Mouse (Mus musculus) v-Abl transformed pro-B cells (cell line): ENCODE data around the gene Tldc1.

Experiments used
- in situ Hi-C, 2 experiments: fragments of 400-800 bp; cut with MboI; formaldehyde crosslinking; loops; one replicate each; pipeline ENCODE4 v1.15.1; 2025; ENCODE audit not compliant: unreplicated experiment in 2 of 2

Tldc1 gene

GRCm38 (mm10) chr8:119778263-119778662, at the start of gene Tldc1:
Gene Tldc1 (minus strand): TSS chr8:119778416.
- in situ Hi-C loops = loop anchor here (5.0 to 10.0 kb wide), 3 partner anchors 81 to 287 kb away; no protein-coding TSS in a partner anchor

- in situ Hi-C loops = no loop called here
Observed at GRCm38 (mm10) chr8:119827721-119828153, 49.5 kb upstream of the Tldc1 start.

GRCm38 (mm10) chr8:119826982-119827381, 48.8 kb upstream of the Tldc1 start:
- in situ Hi-C loops = no loop called here

- in situ Hi-C loops = no loop called here
Observed at GRCm38 (mm10) chr8:119825950-119826730, 47.9 kb upstream of the Tldc1 start.

- in situ Hi-C loops = no loop called here
Observed at GRCm38 (mm10) chr8:119824809-119825273, 46.6 kb upstream of the Tldc1 start.

- in situ Hi-C loops = no loop called here
Observed at GRCm38 (mm10) chr8:119824100-119824499, 45.9 kb upstream of the Tldc1 start.

GRCm38 (mm10) chr8:119823278-119823677, 45.1 kb upstream of the Tldc1 start:
- in situ Hi-C loops = no loop called here

- in situ Hi-C loops = no loop called here
Observed at GRCm38 (mm10) chr8:119821691-119822090, 43.5 kb upstream of the Tldc1 start.

- in situ Hi-C loops = no loop called here
Observed at GRCm38 (mm10) chr8:119819976-119820375, 41.8 kb upstream of the Tldc1 start.

- in situ Hi-C loops = no loop called here
Observed at GRCm38 (mm10) chr8:119819316-119819715, 41.1 kb upstream of the Tldc1 start.

GRCm38 (mm10) chr8:119817446-119817845, 39.2 kb upstream of the Tldc1 start:
- in situ Hi-C loops = no loop called here

- in situ Hi-C loops = no loop called here
Observed at GRCm38 (mm10) chr8:119816219-119816618, 38.0 kb upstream of the Tldc1 start.

- in situ Hi-C loops = no loop called here
Observed at GRCm38 (mm10) chr8:119812650-119813431, 34.6 kb upstream of the Tldc1 start.

- in situ Hi-C loops = no loop called here
Observed at GRCm38 (mm10) chr8:119811925-119812324, 33.7 kb upstream of the Tldc1 start.

GRCm38 (mm10) chr8:119810953-119811499, 32.8 kb upstream of the Tldc1 start:
- in situ Hi-C loops = no loop called here

GRCm38 (mm10) chr8:119810127-119810868, 32.1 kb upstream of the Tldc1 start:
- in situ Hi-C loops = no loop called here

- in situ Hi-C loops = loop anchor here in 1 of 2 experiments (5.0 kb wide), 1 partner anchor 33 kb away; the partner anchor contains the start of gene Cotl1
Observed at GRCm38 (mm10) chr8:119809620-119810019, 31.4 kb upstream of the Tldc1 start.

GRCm38 (mm10) chr8:119807687-119808086, 29.5 kb upstream of the Tldc1 start:
- in situ Hi-C loops = loop anchor here in 1 of 2 experiments (5.0 kb wide), 1 partner anchor 35 kb away; the partner anchor contains the start of gene Cotl1

- in situ Hi-C loops = loop anchor here in 1 of 2 experiments (5.0 kb wide), 1 partner anchor 36 kb away; the partner anchor contains the start of gene Cotl1
Observed at GRCm38 (mm10) chr8:119806422-119807263, 28.4 kb upstream of the Tldc1 start.
